ENCODE assay signal across 11 mouse cellular contexts in the genomic region with DNA sequence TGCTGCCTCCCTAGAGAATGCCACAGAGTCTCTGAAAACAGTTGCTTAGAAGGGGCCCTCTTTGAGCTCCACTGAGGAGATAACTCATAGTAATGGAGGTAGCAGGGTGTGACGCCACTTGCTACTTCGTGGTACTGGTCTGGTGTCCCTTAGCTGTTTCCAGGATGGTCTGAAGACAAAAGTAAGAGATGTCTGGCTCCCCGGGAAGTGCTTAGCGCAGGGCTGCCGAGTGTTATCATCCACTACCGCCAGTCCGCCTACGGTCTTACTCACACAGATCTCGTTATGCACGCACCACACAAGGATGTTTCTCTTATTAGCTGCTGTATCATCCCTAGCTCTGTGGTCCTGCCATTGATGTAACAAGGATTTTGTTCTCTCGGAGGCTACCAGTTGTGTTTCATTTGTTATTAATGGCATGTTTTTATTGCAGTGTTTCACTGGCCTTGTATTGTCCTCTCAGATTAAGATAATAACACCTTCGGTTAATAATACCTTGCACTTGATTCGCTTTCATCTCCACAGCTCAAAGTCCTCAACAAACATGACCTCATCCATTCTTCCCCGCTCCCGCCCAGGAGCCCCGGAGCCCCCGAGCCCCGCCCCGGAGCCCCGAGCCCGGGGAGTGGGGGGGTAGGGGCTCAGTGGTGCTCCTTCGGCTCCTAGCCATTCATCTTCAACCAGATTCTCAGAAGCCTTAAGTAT. TPM values are rescaled to one million over a fixed set of nuclear protein-coding genes. Genes with fewer than 3 reads are reported as not detected.
A peak's percentile ranks its signal among the peaks of the same experiment; 100 is the strongest.
DNase-seq lines count a peak whose midpoint lies in the region; ATAC-seq and TF ChIP-seq lines count a peak whose summit lies in the region.
"Had no signal": no experiment of that assay in that cellular context is flagged by ENCODE, and none has a peak within 500 bp of the region (broad histone marks: within the 10 kb centered on the region; RNA-seq: fewer than 3 reads in every experiment).

No protein-coding gene starts in this region.

- no peaks in the 10 kb centered on the region for H3K9me3 ChIP-seq in heart, embryonic 11.5 days (replicated peaks; ENCODE audit: control insufficient read depth, low read length)
- H3K9me3 ChIP-seq in midbrain, embryonic 10.5 days (replicated peaks): no peaks in the 10 kb centered on the region
- H3K9me3 ChIP-seq in midbrain, embryonic 16.5 days (replicated peaks; ENCODE audit: control insufficient read depth, low read length, poor library complexity, severe bottlenecking): no peaks in the 10 kb centered on the region
- no peaks in the 10 kb centered on the region for H3K9me3 ChIP-seq in liver, embryonic 11.5 days (ENCODE audit: control insufficient read depth, low read length)
- H3K9me3 ChIP-seq in stomach, postnatal 0 days (ENCODE audit: control insufficient read depth, low read length): no peaks in the 10 kb centered on the region

- peak overlapping the region; percentile 19; the same call in 1 of the 2 replicates for H3K27ac ChIP-seq in heart, embryonic 11.5 days (ENCODE audit: low read depth, low read length)
- no peak overlapping the region; the same call in 1 of the 2 replicates for H3K27ac ChIP-seq in midbrain, embryonic 10.5 days (replicated peaks)
- no peak overlapping the region for H3K27ac ChIP-seq in midbrain, embryonic 16.5 days (ENCODE audit: low read length)
- H3K27ac ChIP-seq in liver, embryonic 11.5 days (ENCODE audit: low read depth, low read length): peak overlapping the region; percentile 66
- H3K27ac ChIP-seq in stomach, postnatal 0 days (replicated peaks): peak overlapping the region; percentile 89

- no peaks in the 10 kb centered on the region for H3K36me3 ChIP-seq in heart, embryonic 11.5 days (ENCODE audit: control insufficient read depth, insufficient read depth, low read length)
- peaks cover 6% of the 10 kb centered on the region for H3K36me3 ChIP-seq in midbrain, embryonic 10.5 days
- H3K36me3 ChIP-seq in midbrain, embryonic 16.5 days (ENCODE audit: control insufficient read depth, insufficient read depth, low read length): no peaks in the 10 kb centered on the region
- H3K36me3 ChIP-seq in liver, embryonic 11.5 days (ENCODE audit: control insufficient read depth, insufficient read depth, low read length): 0 out of 2 replicates have a peak, but pooled peaks cover 3% of the 10 kb centered on the region
- no peaks in the 10 kb centered on the region for H3K36me3 ChIP-seq in stomach, postnatal 0 days (ENCODE audit: control insufficient read depth, insufficient read depth, low read length)

- no peak for TF ChIP-seq CTCF in stomach, postnatal 0 days (IDR thresholded peaks at IDR 0.05; ENCODE audit: low read depth)

- intact Hi-C loops in heart, postnatal 10 days (cut with DNase I): loop anchor here (5.0 kb wide), 1 partner anchor 344 kb away; the partner anchor contains the start of gene Wbp2

- H3K27me3 ChIP-seq in heart, embryonic 11.5 days (ENCODE audit: control insufficient read depth, insufficient read depth, low read length): no peaks in the 10 kb centered on the region
- H3K27me3 ChIP-seq in midbrain, embryonic 10.5 days (ENCODE audit: low read depth, poor library complexity, severe bottlenecking): peaks cover 15% of the 10 kb centered on the region; the same call in 1 of the 2 replicates
- no peaks in the 10 kb centered on the region for H3K27me3 ChIP-seq in midbrain, embryonic 16.5 days (ENCODE audit: control insufficient read depth, insufficient read depth, low read depth, low read length)
- no peaks in the 10 kb centered on the region for H3K27me3 ChIP-seq in liver, embryonic 11.5 days (replicated peaks; ENCODE audit: control insufficient read depth, insufficient read depth, low read length)
- no peaks in the 10 kb centered on the region for H3K27me3 ChIP-seq in stomach, postnatal 0 days (ENCODE audit: control insufficient read depth, insufficient read depth, low read length)

- peak overlapping the region; percentile 46 for H3K4me2 ChIP-seq in heart, embryonic 11.5 days
- no peak overlapping the region for H3K4me2 ChIP-seq in midbrain, embryonic 16.5 days (ENCODE audit: low read length)
- peak overlapping the region; percentile 54 for H3K4me2 ChIP-seq in liver, embryonic 11.5 days
- peak overlapping the region; percentile 28 for H3K4me2 ChIP-seq in stomach, postnatal 0 days (replicated peaks; ENCODE audit: low read depth)

- H3K4me3 ChIP-seq in heart, embryonic 11.5 days (ENCODE audit: low read depth, low read length): no peak overlapping the region
- H3K4me3 ChIP-seq in midbrain, embryonic 10.5 days: peak overlapping the region; percentile 26
- H3K4me3 ChIP-seq in midbrain, embryonic 16.5 days (ENCODE audit: low read depth, low read length): no peak overlapping the region
- peak overlapping the region; percentile 20; the same call in 1 of the 2 replicates for H3K4me3 ChIP-seq in liver, embryonic 11.5 days (ENCODE audit: low read depth, low read length)
- no peak overlapping the region for H3K4me3 ChIP-seq in stomach, postnatal 0 days (ENCODE audit: low read depth, low read length)

- H3K9ac ChIP-seq in heart, embryonic 11.5 days (ENCODE audit: low read depth, low read length): no peak overlapping the region
- H3K9ac ChIP-seq in midbrain, embryonic 16.5 days (ENCODE audit: low read depth, low read length): no peak overlapping the region
- H3K9ac ChIP-seq in liver, embryonic 11.5 days (ENCODE audit: low read depth, low read length): peak overlapping the region; percentile 47; the same call in 1 of the 2 replicates
- H3K9ac ChIP-seq in stomach, postnatal 0 days (ENCODE audit: low read length): peak overlapping the region; percentile 45; the same call in 1 of the 2 replicates

- DNase-seq in heart, postnatal 10 days: no peak
- DNase-seq in midbrain, embryonic 10.5 days (ENCODE audit: low spot score): no peak
- DNase-seq in liver, embryonic 11.5 days (ENCODE audit: low spot score): no peak
- DNase-seq in stomach, postnatal 0 days (ENCODE audit: low spot score): peak; percentile 56
- DNase-seq in spleen, adult 18-20 months: no peak
- no peak for DNase-seq in right cerebral cortex, adult 18-20 months

- H3K4me1 ChIP-seq in heart, embryonic 11.5 days (ENCODE audit: control insufficient read depth, insufficient read depth, low read length): peaks cover 28% of the 10 kb centered on the region
- peaks cover 43% of the 10 kb centered on the region for H3K4me1 ChIP-seq in midbrain, embryonic 10.5 days
- H3K4me1 ChIP-seq in midbrain, embryonic 16.5 days (ENCODE audit: control insufficient read depth, insufficient read depth, low read length): peaks cover 16% of the 10 kb centered on the region
- H3K4me1 ChIP-seq in liver, embryonic 11.5 days (replicated peaks; ENCODE audit: control insufficient read depth, insufficient read depth, low read length): peaks cover 34% of the 10 kb centered on the region
- H3K4me1 ChIP-seq in stomach, postnatal 0 days (replicated peaks; ENCODE audit: control insufficient read depth, insufficient read depth): no peaks in the 10 kb centered on the region; the same call in 1 of the 2 replicates

- TF ChIP-seq EP300 in stomach, postnatal 0 days (optimal IDR thresholded peaks at IDR 0.05): no peak

- no peak for ATAC-seq in heart, embryonic 11.5 days (replicated peaks; ENCODE audit: insufficient number of reproducible peaks, low FRiP score, low TSS enrichment)
- no peak for ATAC-seq in midbrain, embryonic 16.5 days
- no peak for ATAC-seq in liver, embryonic 11.5 days (replicated peaks; ENCODE audit: low FRiP score)
- ATAC-seq in stomach, postnatal 0 days (ENCODE audit: low FRiP score, low TSS enrichment): no peak

- 25% methylated on average over 22 of the region's 22 CpGs for WGBS in heart, embryonic 11.5 days (ENCODE audit: insufficient replicate concordance)
- 44% methylated on average over 22 of the region's 22 CpGs for WGBS in midbrain, embryonic 10.5 days
- 27% methylated on average over 22 of the region's 22 CpGs for WGBS in midbrain, embryonic 16.5 days
- WGBS in liver, embryonic 11.5 days: 34% methylated on average over 22 of the region's 22 CpGs
- 21% methylated on average over 22 of the region's 22 CpGs for WGBS in stomach, postnatal 0 days

RNA-seq across cellular contexts. Expression of gene Ubald2, which starts 3.0 kb away (rescaled TPM):
- polyA plus RNA-seq in heart, embryonic 11.5 days (2014; fragmentation: Nextera tagmentation; extraction: Ambion mirVana): 60.6 and 68.3 TPM in 2 replicates
- 10 to 100 TPM; 47.2 to 49.4 TPM for total RNA-seq in heart, postnatal 10 days (2021)
- polyA plus RNA-seq in midbrain, embryonic 10.5 days (2016; fragmentation: Nextera tagmentation; extraction: Ambion mirVana): 37.5 and 40.9 TPM in 2 replicates
- 36.2 and 36.3 TPM in 2 replicates for polyA plus RNA-seq in midbrain, embryonic 16.5 days (2015; fragmentation: Nextera tagmentation; extraction: Ambion mirVana)
- polyA plus RNA-seq in liver, embryonic 11.5 days (2014; fragmentation: Nextera tagmentation; extraction: Ambion mirVana): 78.6 and 80.2 TPM in 2 replicates
- polyA plus RNA-seq in stomach, postnatal 0 days (2015; fragmentation: Nextera tagmentation; extraction: Ambion mirVana): 35.4 and 35.7 TPM in 2 replicates

RNA-seq across cellular contexts. Expression of gene Rnf157, which starts 18.0 kb away (rescaled TPM):
- polyA plus RNA-seq in heart, embryonic 11.5 days (2014; fragmentation: Nextera tagmentation; extraction: Ambion mirVana): 8.6 and 9.2 TPM in 2 replicates
- 10 to 100 TPM; 10.0 TPM for total RNA-seq in heart, postnatal 10 days (2021)
- polyA plus RNA-seq in midbrain, embryonic 10.5 days (2016; fragmentation: Nextera tagmentation; extraction: Ambion mirVana): 5.3 and 10.1 TPM in 2 replicates
- 32.3 and 41.8 TPM in 2 replicates for polyA plus RNA-seq in midbrain, embryonic 16.5 days (2015; fragmentation: Nextera tagmentation; extraction: Ambion mirVana)
- 5.0 and 6.8 TPM in 2 replicates for polyA plus RNA-seq in liver, embryonic 11.5 days (2014; fragmentation: Nextera tagmentation; extraction: Ambion mirVana)
- polyA plus RNA-seq in stomach, postnatal 0 days (2015; fragmentation: Nextera tagmentation; extraction: Ambion mirVana): 2.8 and 3.0 TPM in 2 replicates

RNA-seq across cellular contexts. Expression of gene Qrich2, which starts 35.2 kb away (rescaled TPM):
- 0.31 TPM in 1 of 2 replicates, not detected in the other for polyA plus RNA-seq in heart, embryonic 11.5 days (2014; fragmentation: Nextera tagmentation; extraction: Ambion mirVana)
- total RNA-seq in heart, postnatal 10 days (2021): not detected
- 0.10 and 0.21 TPM in 2 replicates for polyA plus RNA-seq in midbrain, embryonic 10.5 days (2016; fragmentation: Nextera tagmentation; extraction: Ambion mirVana)
- 0.08 TPM in 1 of 2 replicates, not detected in the other for polyA plus RNA-seq in midbrain, embryonic 16.5 days (2015; fragmentation: Nextera tagmentation; extraction: Ambion mirVana)
- 0.16 TPM in 1 of 2 replicates, not detected in the other for polyA plus RNA-seq in liver, embryonic 11.5 days (2014; fragmentation: Nextera tagmentation; extraction: Ambion mirVana)
- polyA plus RNA-seq in stomach, postnatal 0 days (2015; fragmentation: Nextera tagmentation; extraction: Ambion mirVana): 0.08 and 0.16 TPM in 2 replicates
- total RNA-seq: hematopoietic stem cell, adult 5-6 weeks; megakaryocyte-erythroid progenitor cell, adult 5-6 weeks had no signal
- polyA plus RNA-seq: embryonic facial prominence, embryonic 11.5 days had no signal

Comparison
In these comparisons a context has a peak if more than half of its experiments do, and no peak if none do; other contexts are left out.
1. H3K4me3 ChIP-seq: peak in midbrain, embryonic 10.5 days (single experiment) and liver, embryonic 11.5 days (single experiment); none in heart, embryonic 11.5 days (single experiment), midbrain, embryonic 16.5 days (single experiment) and stomach, postnatal 0 days (single experiment).
2. H3K27ac ChIP-seq: peak in heart, embryonic 11.5 days (single experiment), liver, embryonic 11.5 days (single experiment) and stomach, postnatal 0 days (single experiment); none in midbrain, embryonic 10.5 days (single experiment) and midbrain, embryonic 16.5 days (single experiment).
3. H3K9ac ChIP-seq: peak in liver, embryonic 11.5 days (single experiment) and stomach, postnatal 0 days (single experiment); none in heart, embryonic 11.5 days (single experiment) and midbrain, embryonic 16.5 days (single experiment).